23 mouse cellular contexts compared by ENCODE assay signal in the genomic region with DNA sequence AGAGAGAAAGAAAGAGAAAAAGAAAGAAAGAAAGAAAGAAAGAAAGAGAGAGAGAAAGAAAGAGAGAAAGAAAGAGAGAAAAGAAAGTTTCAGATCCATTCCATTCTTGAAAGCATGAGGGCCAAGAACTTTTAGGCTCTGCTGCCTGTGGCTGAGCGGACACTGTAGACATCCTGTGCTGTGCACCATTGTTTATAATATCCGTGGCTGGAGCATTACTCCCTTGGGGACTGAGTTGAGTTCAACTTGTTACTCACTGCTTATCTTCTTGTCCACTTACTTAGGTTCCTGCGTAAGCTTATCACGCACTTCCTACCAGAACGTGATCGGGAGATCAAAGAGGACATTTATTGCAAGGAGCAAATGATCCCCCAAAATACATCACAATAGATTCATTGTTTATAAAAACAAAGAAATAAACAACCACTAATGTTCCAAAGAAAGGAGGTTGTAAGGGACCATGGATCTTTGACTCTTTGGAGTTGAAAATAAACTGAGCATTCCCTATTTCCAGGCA. TPM values are rescaled to one million over a fixed set of nuclear protein-coding genes. Genes with fewer than 3 reads are reported as not detected.
DNase-seq lines count a peak whose midpoint lies in the region; ATAC-seq and TF ChIP-seq lines count a peak whose summit lies in the region.
"Had no signal": no experiment of that assay in that cellular context is flagged by ENCODE, and none has a peak within 500 bp of the region (broad histone marks: within the 10 kb centered on the region; RNA-seq: fewer than 3 reads in every experiment).

No protein-coding gene starts in this region.

- H3K9ac ChIP-seq in heart, embryonic 11.5 days (ENCODE audit: low read depth, low read length): no peak overlapping the region
- no peak overlapping the region for H3K9ac ChIP-seq in heart, postnatal 0 days (replicated peaks; ENCODE audit: low read depth, low read length)
- H3K9ac ChIP-seq: embryonic facial prominence, embryonic 13.5 days; forebrain, postnatal 0 days; heart, embryonic 13.5 days; liver, embryonic 15.5 days; midbrain, embryonic 12.5 days; neural tube, embryonic 12.5 days had no signal

- no peak overlapping the region for H3K4me2 ChIP-seq in heart, embryonic 11.5 days
- no peak overlapping the region for H3K4me2 ChIP-seq in heart, postnatal 0 days (ENCODE audit: low read depth, low read length)
- H3K4me2 ChIP-seq: embryonic facial prominence, embryonic 13.5 days; heart, embryonic 13.5 days; liver, embryonic 15.5 days; midbrain, embryonic 12.5 days; neural tube, embryonic 12.5 days had no signal

- no peaks in the 10 kb centered on the region for H3K4me1 ChIP-seq in heart, embryonic 11.5 days (ENCODE audit: control insufficient read depth, insufficient read depth, low read length)
- no peaks in the 10 kb centered on the region for H3K4me1 ChIP-seq in heart, postnatal 0 days (ENCODE audit: control insufficient read depth, insufficient read depth)
- H3K4me1 ChIP-seq in cerebellum, adult 2 months (ENCODE audit: control insufficient read depth, insufficient read depth, low read length): no peaks in the 10 kb centered on the region
- H3K4me1 ChIP-seq: embryonic facial prominence, embryonic 13.5 days; heart, embryonic 13.5 days; hindbrain, embryonic 10.5 days; liver, embryonic 15.5 days; midbrain, embryonic 12.5 days; neural tube, embryonic 12.5 days had no signal

- H3K36me3 ChIP-seq in heart, embryonic 11.5 days (ENCODE audit: control insufficient read depth, insufficient read depth, low read length): no peaks in the 10 kb centered on the region
- no peaks in the 10 kb centered on the region for H3K36me3 ChIP-seq in heart, postnatal 0 days (replicated peaks; ENCODE audit: control insufficient read depth, insufficient read depth, low read length)
- H3K36me3 ChIP-seq: embryonic facial prominence, embryonic 13.5 days; heart, embryonic 13.5 days; hindbrain, embryonic 10.5 days; liver, embryonic 15.5 days; midbrain, embryonic 12.5 days; neural tube, embryonic 12.5 days had no signal

- H3K27ac ChIP-seq in heart, embryonic 11.5 days (ENCODE audit: low read depth, low read length): no peak overlapping the region
- H3K27ac ChIP-seq in heart, postnatal 0 days (ENCODE audit: low read depth): no peak overlapping the region
- no peak overlapping the region for H3K27ac ChIP-seq in cerebellum, adult 2 months (ENCODE audit: insufficient read depth, low read length)
- H3K27ac ChIP-seq: embryonic facial prominence, embryonic 13.5 days; heart, embryonic 13.5 days; hindbrain, embryonic 10.5 days; liver, embryonic 15.5 days; midbrain, embryonic 12.5 days; neural tube, embryonic 12.5 days had no signal

- H3K4me3 ChIP-seq in heart, embryonic 11.5 days (ENCODE audit: low read depth, low read length): no peak overlapping the region
- H3K4me3 ChIP-seq in heart, postnatal 0 days (ENCODE audit: low read depth, low read length): no peak overlapping the region
- no peak overlapping the region for H3K4me3 ChIP-seq in cerebellum, adult 2 months (replicated peaks; ENCODE audit: insufficient read depth, low read depth, low read length)
- H3K4me3 ChIP-seq: embryonic facial prominence, embryonic 13.5 days; heart, embryonic 13.5 days; hindbrain, embryonic 10.5 days; liver, embryonic 15.5 days; midbrain, embryonic 12.5 days; neural tube, embryonic 12.5 days had no signal

- H3K27me3 ChIP-seq in heart, embryonic 11.5 days (ENCODE audit: control insufficient read depth, insufficient read depth, low read length): no peaks in the 10 kb centered on the region
- no peaks in the 10 kb centered on the region for H3K27me3 ChIP-seq in heart, postnatal 0 days (ENCODE audit: control insufficient read depth, insufficient read depth, low read length)
- H3K27me3 ChIP-seq in cerebellum, adult 2 months (ENCODE audit: control insufficient read depth, insufficient read depth, low read length): no peaks in the 10 kb centered on the region
- H3K27me3 ChIP-seq: embryonic facial prominence, embryonic 13.5 days; heart, embryonic 13.5 days; liver, embryonic 15.5 days; midbrain, embryonic 12.5 days; neural tube, embryonic 12.5 days; Patski had no signal

- peak; percentile 27 for DNase-seq in embryo, embryonic 10 days (ENCODE audit: low spot score)
- no peak for DNase-seq in embryo, embryonic 9.5 days (ENCODE audit: extremely low spot score)
- DNase-seq in heart, adult 9 months (ENCODE audit: low spot score in 2 of 2): peak; percentile 62 to 78
- peak; percentile 21 for DNase-seq in ZHBTc4 (ENCODE audit: low read depth, low spot score)
- peak; percentile 23 for DNase-seq in heart, postnatal 0 days (ENCODE audit: low spot score)
- DNase-seq in cerebellum, adult 2 months: no peak
- DNase-seq: adrenal gland, postnatal 14 days; cerebellum, adult 11 months; cerebellum, postnatal 25 days; forebrain, postnatal 0 days; kidney, adult 11 months; layer of hippocampus, postnatal 36 days; right cerebral cortex, postnatal 4 days had no signal

- 35% methylated on average over 6 of the region's 6 CpGs for WGBS in heart, embryonic 11.5 days (ENCODE audit: insufficient replicate concordance)
- 30% methylated on average over 6 of the region's 6 CpGs for WGBS in heart, postnatal 0 days
- WGBS in cerebellum, adult 2 months: 72% methylated on average over 6 of the region's 6 CpGs

- ATAC-seq in heart, embryonic 11.5 days (replicated peaks; ENCODE audit: insufficient number of reproducible peaks, low FRiP score, low TSS enrichment): no peak
- no peak; the same call in 1 of the 2 replicates for ATAC-seq in heart, postnatal 0 days (ENCODE audit: insufficient read depth, low read depth)
- no peak for ATAC-seq in megakaryocyte-erythroid progenitor cell, adult 5-6 weeks (replicated peaks; ENCODE audit: low FRiP score, low TSS enrichment, poor library complexity, severe bottlenecking)
- ATAC-seq: forebrain, postnatal 0 days; Patski had no signal

- H3K9me3 ChIP-seq in heart, embryonic 11.5 days (replicated peaks; ENCODE audit: control insufficient read depth, low read length): no peaks in the 10 kb centered on the region
- no peaks in the 10 kb centered on the region for H3K9me3 ChIP-seq in heart, postnatal 0 days (replicated peaks; ENCODE audit: control insufficient read depth, low read length)
- H3K9me3 ChIP-seq: embryonic facial prominence, embryonic 13.5 days; heart, embryonic 13.5 days; hindbrain, embryonic 10.5 days; liver, embryonic 15.5 days; midbrain, embryonic 12.5 days; neural tube, embryonic 12.5 days had no signal

- no peak for TF ChIP-seq POLR2A in cerebellum, adult 2 months (IDR thresholded peaks at IDR 0.05; ENCODE audit: borderline replicate concordance, insufficient read depth, low read length)

- no peak for TF ChIP-seq CTCF in heart, postnatal 0 days (IDR thresholded peaks at IDR 0.05; ENCODE audit: low read depth)
- no peak for TF ChIP-seq CTCF in cerebellum, adult 2 months (IDR thresholded peaks at IDR 0.05; ENCODE audit: borderline replicate concordance, insufficient read depth, low read depth, low read length)

- 0 out of 2 replicates have a peak, but pooled peaks have one; percentile 29 for TF ChIP-seq EP300 in heart, postnatal 0 days (IDR thresholded peaks at IDR 0.05; ENCODE audit: low read depth)

RNA-seq across cellular contexts. Expression of a gene that starts 27.3 kb away (rescaled TPM):
- 0.21 TPM in 1 of 2 replicates, not detected in the other for polyA plus RNA-seq in heart, embryonic 11.5 days (2014; fragmentation: Nextera tagmentation; extraction: Ambion mirVana)
- total RNA-seq in heart, postnatal 0 days (2014; rRNA removed; ENCODE audit: low replicate concordance): 0.27 and 1.9 TPM in 2 replicates
- polyA plus RNA-seq in heart, postnatal 0 days (2015; fragmentation: Nextera tagmentation; extraction: Ambion mirVana): 0.70 and 0.74 TPM in 2 replicates
- total RNA-seq in megakaryocyte-erythroid progenitor cell, adult 5-6 weeks (2014; fragmentation: Nextera tagmentation): 0.54 and 1.5 TPM in 2 replicates
- not detected in 2 replicates for total RNA-seq in megakaryocyte-erythroid progenitor cell, adult 5-6 weeks (2017)
- 4.0 and 5.4 TPM in 2 replicates for polyA plus RNA-seq in cerebellum, adult 2 months (2012; rRNA removed)
- total RNA-seq: ES-E14 had no signal
- polyA plus RNA-seq: Patski had no signal

Comparison
In these comparisons a context has a peak if more than half of its experiments do, and no peak if none do; other contexts are left out.
1. DNase-seq: peak in embryo, embryonic 10 days (single experiment), heart, adult 9 months (2 of 2), ZHBTc4 (single experiment) and heart, postnatal 0 days (single experiment); none in embryo, embryonic 9.5 days (single experiment) and cerebellum, adult 2 months (0 of 2).